Mouse (Mus musculus) cerebellum, adult (tissue): Measurements from ENCODE around the gene Trim80.

Source experiments
- ATAC-seq: cut with Nextera tagmentation; 2 replicates; pipeline ENCODE4 v1.9.2; 2017; ENCODE audit warnings: mild to moderate bottlenecking, moderate library complexity, mixed read lengths; ENCODE audit not compliant: insufficient number of reproducible peaks, low FRiP score, low TSS enrichment

Trim80 gene

DNA sequence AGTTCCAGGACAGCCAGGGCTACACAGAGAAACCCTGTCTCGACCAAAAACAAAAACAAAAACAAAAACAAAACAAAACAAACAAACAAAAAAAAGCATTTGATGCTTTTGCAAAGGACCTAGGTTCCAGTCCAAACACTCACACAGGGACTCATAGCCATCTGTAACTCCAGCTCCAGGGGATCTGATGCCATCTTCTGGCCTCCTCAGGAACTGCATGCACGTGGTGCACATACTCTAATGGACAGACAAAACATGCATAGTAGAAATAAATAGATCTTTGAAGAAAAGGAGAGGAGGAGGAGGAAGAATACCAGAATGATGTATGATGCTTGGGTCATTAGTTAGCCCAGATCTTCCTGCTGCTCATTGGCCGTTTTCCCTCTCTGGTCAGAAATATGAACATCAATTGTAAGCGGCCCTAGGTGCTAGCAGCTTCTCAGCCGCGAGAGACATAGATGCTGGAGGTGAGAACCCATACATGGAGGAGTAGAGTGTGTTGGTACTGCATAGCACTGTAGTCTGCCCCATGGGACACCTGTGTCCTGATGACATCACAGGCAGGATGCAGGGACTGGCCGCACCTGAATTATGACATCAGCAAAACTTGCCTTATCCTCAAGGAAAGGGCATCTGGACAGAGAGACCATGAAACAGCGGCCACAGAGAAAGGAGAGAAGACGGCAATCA is at the start of gene Trim80:
Gene Trim80, plus strand, starts transcription at position 640 of the 690 bp plus-strand sequence.
- no peak for ATAC-seq

DNA sequence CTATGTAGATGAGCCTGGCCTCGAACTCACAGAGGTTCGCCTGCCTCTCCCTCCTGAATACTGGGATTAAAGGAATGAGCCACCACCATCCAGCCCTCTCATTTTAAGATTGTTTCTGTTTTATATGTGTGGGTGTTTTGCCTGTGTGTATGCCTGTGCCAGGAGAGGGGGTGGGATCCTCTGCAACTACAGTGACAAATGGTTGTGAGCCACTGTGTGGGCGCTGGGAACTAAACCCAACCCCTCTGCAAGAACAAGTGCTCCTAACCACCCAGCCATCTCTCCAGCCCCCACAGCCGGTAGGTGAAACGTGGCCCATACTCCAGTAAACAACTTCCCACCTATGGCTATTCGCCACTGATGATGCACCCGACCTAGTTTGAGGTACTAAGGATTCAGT is 49.0 kb upstream of the Trim80 start:
- ATAC-seq: no peak

DNA sequence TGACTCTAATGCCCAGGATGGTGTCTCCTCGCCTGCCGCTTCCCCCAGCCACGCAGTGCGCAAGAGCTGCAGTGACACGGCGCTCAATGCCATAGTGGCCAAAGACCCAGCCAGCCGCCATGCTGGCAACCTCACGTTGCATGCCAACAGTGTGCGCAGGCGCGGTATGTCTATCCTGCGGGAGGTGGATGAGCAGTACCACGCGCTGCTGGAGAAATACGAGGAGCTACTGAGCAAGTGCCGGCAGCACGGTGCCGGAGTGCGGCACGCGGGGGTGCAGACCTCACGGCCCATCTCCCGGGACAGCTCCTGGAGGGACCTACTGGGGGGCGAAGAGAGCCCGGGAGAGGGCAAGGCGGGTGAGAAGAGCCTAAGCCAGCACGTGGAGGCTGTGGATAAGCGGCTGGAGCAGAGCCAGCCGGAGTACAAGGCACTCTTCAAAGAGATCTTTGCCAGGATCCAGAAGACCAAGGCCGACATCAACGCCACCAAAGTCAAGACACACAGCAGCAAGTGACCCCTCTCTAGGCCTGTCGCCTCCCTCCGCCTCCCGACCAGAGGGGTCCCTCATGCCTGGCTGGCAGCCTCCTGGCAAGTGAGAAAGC is 46.5 kb upstream of the Trim80 start:
- peak; percentile 67; the same call in 1 of the 2 replicates for ATAC-seq

DNA sequence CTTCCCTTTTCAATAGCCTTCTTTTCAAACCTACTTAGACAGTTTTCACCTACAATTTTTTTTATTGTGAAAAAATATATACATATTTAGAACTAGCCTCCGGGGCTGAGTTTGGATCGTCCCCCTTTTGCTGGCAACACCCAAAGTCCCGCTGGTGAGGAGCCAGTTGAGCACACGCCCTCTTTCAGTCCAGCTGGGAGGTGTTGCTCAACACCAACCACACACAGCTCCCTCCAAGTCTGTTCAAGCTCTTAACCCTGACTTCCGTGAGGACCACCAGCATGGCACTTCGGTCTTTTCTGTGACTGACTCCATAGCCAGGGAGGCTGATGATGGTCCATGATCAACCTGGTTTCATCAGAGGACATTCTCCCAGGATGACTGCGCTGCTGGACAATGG is 42.3 kb upstream of the Trim80 start:
- ATAC-seq: no peak

DNA sequence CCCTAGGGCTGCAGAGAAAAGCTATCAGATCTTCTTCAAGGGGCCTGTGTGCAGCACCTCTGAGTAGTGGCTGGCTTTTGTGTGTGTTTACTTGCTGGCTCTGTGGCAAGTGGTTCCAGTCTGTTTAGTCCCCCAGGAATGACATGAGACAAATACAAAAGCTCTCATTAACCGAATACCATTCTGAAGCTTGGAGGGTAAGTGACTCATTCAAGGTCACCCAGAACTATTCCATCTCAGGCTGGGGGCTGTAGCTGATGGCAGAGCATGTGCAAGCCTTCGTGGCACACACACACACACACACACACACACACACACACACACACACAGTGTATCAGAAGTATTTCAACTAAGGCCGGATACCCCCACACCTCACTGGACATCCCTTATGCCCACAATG is 40.2 kb upstream of the Trim80 start:
- ATAC-seq: no peak

DNA sequence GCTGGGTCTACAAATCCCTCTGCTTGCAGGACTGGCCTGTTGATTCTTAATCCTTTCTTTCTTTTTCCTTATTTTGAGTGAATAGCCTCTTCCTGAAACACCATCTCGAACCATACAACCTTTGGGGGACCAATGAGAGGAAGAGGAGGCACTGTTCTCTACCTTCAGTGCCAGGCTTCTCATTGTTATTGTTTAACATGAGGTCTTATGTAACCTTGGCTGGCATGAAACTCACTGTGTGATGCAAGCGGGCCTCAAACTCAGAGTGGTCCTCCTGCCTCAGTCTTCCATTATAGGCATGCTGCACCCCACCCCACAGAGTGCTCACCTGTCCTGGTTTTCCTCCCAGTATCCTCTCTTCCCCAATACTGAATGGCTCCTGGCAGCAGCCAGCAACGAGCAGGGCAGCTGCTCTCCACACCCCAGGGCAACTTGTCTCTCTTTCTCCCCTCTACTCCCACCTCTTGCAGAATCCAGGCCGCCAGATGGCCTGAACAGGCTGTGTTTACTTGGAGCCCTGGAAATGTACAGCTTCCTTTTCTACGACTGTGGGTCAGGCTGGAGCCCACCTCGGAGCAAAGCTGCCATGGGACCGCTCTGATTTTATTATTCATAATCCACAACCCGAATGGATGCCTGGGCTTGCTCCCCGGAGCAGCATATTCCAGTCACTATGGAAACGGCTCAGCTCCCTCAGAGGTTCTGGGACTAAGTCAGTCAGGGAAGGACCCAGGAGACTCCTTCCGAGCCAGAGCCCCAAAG is 39.5 kb upstream of the Trim80 start:
- peak; percentile 74; the same call in 1 of the 2 replicates for ATAC-seq

DNA sequence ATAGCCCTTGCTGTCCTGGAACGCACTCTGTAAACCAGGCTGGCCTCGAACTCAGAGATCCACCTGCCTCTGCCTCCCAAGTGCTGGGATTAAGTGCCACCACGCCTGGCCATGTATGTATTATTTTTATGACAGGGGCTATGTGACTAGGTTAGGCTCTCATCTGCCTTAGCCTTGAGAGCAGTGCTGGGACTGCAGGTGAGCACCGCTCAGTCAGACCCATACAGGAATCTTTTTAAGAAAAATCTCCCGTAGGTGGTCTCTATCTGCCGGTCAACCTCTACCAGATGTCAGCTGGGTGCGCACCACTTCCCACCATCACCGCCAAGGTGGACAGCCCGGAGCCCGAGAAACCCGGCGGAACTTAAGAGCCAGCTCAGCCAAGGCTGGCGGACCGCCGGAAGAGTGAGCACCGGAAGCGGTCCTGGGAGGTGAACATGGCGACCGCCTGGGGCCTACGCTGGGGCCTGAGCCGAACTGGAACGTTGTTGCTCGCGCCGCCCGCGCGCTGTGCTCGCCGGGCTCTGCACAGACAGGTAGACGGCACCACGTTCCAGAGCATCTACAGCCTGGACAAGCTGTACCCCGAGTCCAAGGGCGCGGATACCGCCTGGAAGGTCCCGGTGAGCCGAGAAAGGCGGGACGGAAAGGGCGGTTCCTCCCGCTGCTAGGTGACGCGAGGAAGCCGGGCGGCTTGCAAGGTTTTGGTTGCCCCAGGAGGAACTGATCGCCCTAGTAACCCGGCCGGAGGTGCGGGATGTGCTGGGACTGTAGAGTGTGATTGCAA is 36.8 kb upstream of the Trim80 start, which contains the start of gene Mrpl58:
Gene Mrpl58, plus strand, starts transcription at position 415 of the 787 bp plus-strand sequence.
- ATAC-seq: peak; percentile 46; the same call in 1 of the 2 replicates

DNA sequence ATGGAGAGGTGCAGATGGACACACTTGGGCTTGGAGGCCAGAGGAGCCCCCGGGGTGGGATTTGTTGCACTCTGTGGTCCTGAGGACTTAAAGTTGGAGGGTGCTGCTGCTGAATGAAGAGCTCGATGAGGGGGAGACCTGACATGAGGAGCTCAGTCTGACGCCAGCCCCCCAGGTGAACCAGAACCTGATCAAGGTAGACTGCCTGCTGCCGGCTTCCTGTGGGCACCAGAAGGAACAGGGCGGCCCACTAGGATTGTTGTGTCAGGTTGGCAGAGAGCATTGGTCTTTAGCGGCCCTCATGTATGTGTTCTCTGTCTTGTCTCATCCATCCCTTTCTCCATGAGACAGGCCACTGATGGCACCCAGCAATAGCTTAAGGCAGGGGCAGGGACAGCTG is 34.6 kb upstream of the Trim80 start:
- ATAC-seq: no peak

DNA sequence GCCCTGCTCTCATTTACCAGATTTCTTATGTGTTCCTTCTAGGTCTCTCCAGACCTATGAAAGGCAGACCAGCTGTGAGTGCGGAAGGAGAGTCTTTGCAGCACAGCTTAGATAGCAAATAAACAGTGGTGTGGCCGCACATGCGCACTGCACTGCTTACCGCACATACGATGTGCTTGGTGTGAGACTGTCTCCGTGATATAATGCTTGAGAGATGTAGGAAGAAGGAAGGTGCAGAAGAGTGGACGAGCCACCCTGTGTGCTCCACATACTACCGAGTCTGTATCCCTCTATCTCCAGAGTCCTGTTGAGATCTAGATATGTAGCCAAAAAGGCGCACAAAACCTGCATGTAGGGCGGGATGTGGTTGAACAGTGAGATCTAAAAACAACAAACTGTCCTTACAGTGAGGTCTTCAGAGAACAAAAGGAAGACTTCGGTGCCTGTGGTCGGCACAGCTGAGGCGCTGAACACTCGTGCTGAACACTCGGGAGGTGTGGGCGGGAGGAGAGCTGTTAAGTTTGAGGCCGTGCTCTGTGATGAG is 33.4 kb upstream of the Trim80 start:
- no peak for ATAC-seq

DNA sequence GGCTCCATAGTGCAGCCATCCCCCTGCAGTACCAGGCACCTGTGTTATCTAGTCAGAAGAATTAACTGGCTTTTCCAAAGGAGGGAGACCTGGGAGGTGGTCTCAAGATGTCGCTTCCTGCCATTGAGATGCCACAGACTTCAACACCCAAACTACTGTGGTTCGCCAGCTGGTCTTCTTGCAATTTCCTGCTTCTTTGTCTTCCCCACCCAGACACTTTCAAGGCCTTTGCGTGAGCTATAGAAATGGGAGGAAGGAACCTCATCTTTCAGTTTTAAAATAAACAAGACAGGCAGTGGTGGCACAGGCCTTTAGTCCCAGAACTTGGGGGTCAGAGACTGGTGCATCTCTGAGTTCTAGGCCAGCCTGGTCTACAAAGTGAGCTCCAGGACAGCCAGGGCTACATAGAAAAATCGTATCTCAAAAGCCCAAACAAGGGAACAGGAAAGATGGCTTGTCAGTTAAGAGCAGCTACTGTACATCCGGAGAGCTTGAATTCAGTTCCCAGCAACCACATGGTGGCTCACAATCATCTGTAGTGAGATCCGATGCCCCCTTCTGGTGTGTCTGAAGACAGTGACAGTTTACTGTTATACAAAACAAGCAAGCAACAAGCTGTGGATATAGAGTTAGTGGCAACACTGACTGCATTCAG is 32.0 kb upstream of the Trim80 start:
- ATAC-seq: no peak

DNA sequence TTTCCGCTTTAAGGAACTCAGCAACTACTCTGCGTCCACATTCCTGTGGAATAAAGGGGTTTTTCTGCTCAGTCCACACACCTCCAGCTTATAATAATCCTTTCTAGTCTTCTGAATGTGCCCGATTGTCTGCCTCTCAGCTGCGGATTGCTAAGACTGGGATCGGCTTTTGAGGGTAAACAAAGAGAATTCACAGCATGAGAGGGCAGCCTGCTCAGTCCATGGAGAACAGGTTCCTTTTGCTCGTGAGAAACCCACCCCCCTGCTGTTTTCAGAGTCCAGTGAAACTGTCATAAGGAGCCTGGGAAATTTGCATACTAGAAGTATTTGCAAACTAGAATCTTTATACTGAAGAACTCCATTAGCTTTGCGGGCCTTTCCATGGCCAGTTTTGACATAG is 30.8 kb upstream of the Trim80 start:
- no peak for ATAC-seq

DNA sequence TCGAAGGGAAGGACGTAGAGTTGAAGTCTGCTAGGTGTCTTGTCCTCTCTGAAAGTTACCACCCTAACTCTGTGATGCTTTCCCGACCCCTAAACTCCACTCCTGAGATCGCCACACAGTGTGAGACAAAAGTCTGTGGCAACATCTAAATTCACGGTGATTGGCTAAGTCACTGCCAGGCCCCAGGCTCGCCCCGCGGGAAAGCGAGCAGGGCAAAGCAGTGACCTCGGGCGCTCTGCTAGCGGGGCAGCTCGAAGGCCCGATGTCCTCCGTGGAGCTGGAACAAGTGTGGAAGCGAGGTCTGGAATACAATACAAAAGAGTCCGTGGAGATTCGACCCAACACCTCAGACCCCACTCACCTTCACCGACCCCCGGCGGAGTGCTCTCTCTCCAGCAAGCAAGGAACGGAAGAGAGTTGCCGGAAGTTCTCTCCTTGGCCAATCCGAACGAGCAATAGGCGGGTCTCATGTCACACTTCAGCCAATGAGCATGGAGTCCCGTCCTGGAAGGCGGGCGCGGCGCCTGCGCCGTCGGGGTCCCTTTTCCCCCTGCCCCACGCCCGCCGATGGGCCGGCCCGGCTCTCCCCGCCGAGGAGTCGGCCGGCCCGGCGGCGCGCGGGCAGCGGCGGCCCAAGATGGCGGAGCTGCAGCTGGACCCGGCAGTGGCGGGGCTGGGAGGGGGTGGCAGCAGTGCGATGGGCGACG is 20.7 kb upstream of the Trim80 start, which contains the start of the genes Atp5h and Kctd2:
Gene Atp5h, minus strand, starts transcription at position 432 of the 707 bp plus-strand sequence.
Gene Kctd2, plus strand, starts transcription at position 598 of the 707 bp plus-strand sequence.
- peak; percentile 91 for ATAC-seq

DNA sequence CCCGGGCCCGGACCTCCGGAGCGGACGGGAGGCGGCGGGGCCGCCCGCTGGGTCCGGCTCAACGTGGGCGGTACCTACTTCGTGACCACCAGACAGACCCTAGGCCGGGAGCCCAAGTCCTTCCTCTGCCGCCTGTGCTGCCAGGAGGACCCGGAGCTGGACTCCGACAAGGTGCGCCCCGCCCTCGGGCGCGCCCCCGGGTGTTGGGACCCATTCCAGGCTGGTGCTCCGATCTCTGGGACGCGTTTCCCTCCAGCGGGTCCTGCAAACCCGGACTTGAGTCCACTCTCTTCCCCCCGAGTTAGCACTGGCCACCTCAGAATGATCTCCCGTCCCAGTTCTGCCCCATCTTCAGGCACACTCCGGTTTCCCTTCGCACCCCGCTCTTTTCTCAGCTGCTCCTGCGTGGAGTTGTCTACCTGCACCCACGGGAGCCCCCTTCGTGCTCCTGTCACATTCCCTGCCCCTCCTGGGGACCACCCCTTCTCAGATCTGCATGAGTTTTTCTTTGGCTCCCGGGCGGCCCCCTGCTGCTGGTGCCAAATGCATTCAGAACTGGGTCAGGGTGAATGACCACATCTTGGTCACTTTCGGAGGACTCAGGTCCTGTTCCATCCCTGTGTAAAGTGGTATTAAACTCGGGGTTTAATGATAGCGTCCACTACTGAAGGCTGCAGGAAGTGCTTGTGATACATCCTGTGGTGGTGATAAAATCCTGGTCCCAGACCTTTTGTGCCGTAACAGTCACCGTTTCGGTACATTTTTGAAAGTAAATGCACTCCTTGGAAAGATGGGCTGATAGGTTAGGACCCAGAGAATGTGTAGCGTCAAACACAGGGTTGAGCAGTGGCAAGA is 19.8 kb upstream of the Trim80 start:
- no peak for ATAC-seq

DNA sequence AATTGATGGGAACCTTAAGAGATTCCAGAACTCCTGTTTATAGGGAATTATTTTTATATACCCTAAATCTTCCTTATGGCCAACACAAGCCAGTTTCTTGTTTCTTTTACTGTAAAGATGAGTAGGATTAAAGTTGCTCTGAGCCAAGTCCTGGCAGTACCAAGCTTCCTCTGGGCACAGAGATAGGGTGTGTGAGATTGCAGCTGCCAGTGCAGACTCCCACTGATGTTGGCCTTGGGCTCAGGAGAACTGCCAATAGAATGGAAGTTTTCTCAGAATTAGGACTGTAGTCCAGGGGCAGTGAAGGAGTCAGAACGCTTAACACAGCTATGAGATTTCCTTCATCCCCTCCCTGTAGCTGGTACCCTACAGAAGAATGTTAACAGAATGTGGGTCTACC is 19.0 kb upstream of the Trim80 start:
- no peak for ATAC-seq

DNA sequence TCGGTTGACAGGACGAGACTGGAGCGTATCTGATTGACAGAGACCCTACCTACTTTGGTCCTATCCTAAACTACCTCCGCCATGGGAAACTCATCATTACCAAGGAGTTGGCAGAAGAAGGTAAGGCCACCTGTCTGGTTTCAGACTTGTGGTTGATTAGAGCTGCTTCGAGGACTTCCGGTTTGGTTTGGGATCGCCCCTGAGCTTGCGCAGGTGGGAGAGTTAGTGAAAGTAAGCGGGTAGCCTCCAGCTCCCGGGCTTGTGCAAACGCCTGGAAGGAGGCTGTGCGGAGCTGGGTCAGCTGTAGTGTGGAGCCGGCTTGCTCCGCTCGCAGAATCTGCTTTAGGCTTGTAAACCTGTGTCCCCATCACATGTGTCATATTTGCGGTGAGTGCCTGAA is 18.4 kb upstream of the Trim80 start:
- ATAC-seq: no peak

DNA sequence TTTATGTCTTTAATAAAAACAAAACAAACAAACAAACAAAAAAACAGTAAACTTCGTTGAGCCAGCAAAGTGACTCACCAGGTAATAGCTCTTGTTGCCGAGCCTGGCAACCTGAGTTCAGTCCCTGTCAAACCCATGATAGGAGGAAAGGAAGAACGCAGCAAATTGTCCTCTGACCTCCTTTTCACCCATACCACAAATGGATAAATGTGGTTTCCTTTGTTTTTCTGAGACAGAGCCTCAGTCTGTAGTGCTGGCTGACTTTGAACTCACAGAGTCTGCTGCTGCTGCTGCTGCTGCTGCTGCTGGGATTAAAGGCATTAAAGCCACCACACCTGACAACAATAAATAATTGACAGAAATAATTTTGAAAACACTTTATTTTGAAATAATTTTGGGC is 17.3 kb upstream of the Trim80 start:
- no peak for ATAC-seq

DNA sequence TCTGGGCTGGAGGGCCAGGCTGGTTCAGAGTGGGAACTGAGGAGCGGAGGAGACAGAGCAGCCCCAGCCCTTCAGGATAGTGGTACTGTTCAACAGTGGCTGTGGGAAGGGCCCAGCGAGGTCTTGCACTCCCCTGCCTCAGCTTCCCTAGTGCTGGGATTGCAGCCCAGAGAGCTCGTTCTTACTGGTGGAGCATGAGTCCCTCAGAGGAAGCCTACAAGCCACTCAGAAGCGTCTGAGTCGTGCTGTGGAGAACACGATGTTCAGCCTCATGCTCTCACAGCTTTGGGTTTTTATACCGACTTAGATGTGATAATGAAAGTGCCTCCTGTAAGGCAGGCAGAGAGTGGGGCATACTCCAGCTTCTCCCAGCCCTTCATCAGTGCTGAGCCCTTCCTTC is 15.7 kb upstream of the Trim80 start:
- no peak for ATAC-seq

DNA sequence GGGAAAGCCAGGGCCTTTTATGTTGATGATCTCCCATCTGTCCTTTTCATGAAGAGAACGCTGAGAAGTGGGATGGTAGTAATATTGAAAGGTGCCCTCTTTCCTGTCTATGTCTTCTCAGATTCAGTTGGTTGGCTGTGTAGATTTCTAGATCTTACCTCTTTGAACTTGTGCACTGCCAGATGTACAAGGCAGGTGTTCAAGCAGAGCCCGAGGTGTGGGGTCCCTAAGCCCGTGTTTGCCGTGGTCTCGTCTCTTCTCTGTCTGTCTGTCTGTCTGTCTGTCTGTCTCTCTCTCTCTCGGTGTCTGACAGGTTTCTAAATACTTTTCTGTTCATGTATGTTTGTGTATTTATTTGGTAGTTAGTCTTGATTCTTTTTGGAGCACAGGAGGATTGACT is 14.7 kb upstream of the Trim80 start:
- ATAC-seq: no peak
